Mouse (Mus musculus) CH12.LX (cell line): ENCODE data around the gene Clec4d. TPM values are rescaled to one million over a fixed set of nuclear protein-coding genes. Genes with fewer than 3 reads are reported as not detected.

Experiments used
- DNase-seq: peaks from one replicate; pipeline ENCODE4 v3.0.0-alpha.2; 2013; ENCODE audit errors: extremely low read depth
- H3K27ac ChIP-seq: 2 replicates; pipeline ENCODE4 v1.5.1; 2012; ENCODE audit warnings: low read depth, mild to moderate bottlenecking, control low read depth, moderate library complexity; ENCODE audit not compliant: insufficient read depth
- H3K27me3 ChIP-seq: replicated peaks from 2 replicates; pipeline ENCODE3; 2012; ENCODE audit warnings: inconsistent platforms
- H3K36me3 ChIP-seq, 2 experiments: replicated peaks in 1 of 2; 2 replicates each; pipeline versions ENCODE3 to v1.6.1; 2012; ENCODE audit warnings: inconsistent platforms in 1 of 2, low read length in 1 of 2, mild to moderate bottlenecking in 1 of 2, mixed read lengths in 1 of 2, moderate library complexity in 1 of 2; ENCODE audit not compliant: control insufficient read depth in 1 of 2, insufficient read depth in 1 of 2
- H3K4me1 ChIP-seq, 2 experiments: 2 replicates each; pipeline ENCODE4 v1.6.1; 2012; ENCODE audit warnings: inconsistent platforms in 1 of 2, moderate library complexity in 1 of 2; ENCODE audit not compliant: insufficient read depth in 2 of 2, control insufficient read depth in 1 of 2
- H3K4me2 ChIP-seq: 2 replicates; pipeline ENCODE4 v1.6.1; 2012; ENCODE audit warnings: low read depth, mild to moderate bottlenecking, control low read depth; ENCODE audit not compliant: poor library complexity, insufficient read depth, severe bottlenecking
- H3K4me3 ChIP-seq, 3 experiments: fragments of 150-350 bp in 1 of 3; sonication (generic) in 1 of 3; replicated peaks in 1 of 3; 2 replicates each; pipeline versions ENCODE3 to v1.5.1; 2011 to 2012; ENCODE audit warnings: low read depth in 2 of 3, low read length in 2 of 3, mild to moderate bottlenecking in 2 of 3, moderate library complexity in 2 of 3, control low read depth in 1 of 3, improper control_type of control experiment in 1 of 3, inconsistent platforms in 1 of 3, mixed read lengths in 1 of 3; ENCODE audit not compliant: poor library complexity in 1 of 3
- H3K79me2 ChIP-seq: replicated peaks from 2 replicates; pipeline ENCODE4 v1.6.1; 2012; ENCODE audit warnings: mild to moderate bottlenecking, moderate library complexity; ENCODE audit not compliant: control insufficient read depth, poor library complexity, insufficient read depth, severe bottlenecking; ENCODE audit errors: extremely low read depth
- H3K9ac ChIP-seq: 2 replicates; pipeline ENCODE4 v1.6.1; 2012; ENCODE audit warnings: low read depth, mild to moderate bottlenecking, control low read depth, moderate library complexity; ENCODE audit not compliant: insufficient read depth
- H3K9me3 ChIP-seq: replicated peaks from 2 replicates; pipeline ENCODE3; 2012; ENCODE audit warnings: low read length, inconsistent platforms, mixed read lengths
- CHD2 ChIP-seq: IDR thresholded peaks from 2 replicates; pipeline ENCODE4 v1.6.1; 2011; ENCODE audit warnings: low read length, improper control_type of control experiment
- ELF1 ChIP-seq: IDR thresholded peaks from 2 replicates; pipeline ENCODE4 v1.6.1; 2014; ENCODE audit warnings: low read depth, mild to moderate bottlenecking, inconsistent platforms, low read length, improper control_type of control experiment
- HCFC1 ChIP-seq: IDR thresholded peaks from 2 replicates; pipeline ENCODE4 v1.6.1; 2012; ENCODE audit warnings: low read depth, mild to moderate bottlenecking, inconsistent platforms, low read length, improper control_type of control experiment
- IRF4 ChIP-seq: IDR thresholded peaks from 2 replicates; pipeline ENCODE4 v1.6.1; 2014; ENCODE audit warnings: low read depth, mild to moderate bottlenecking, inconsistent platforms, low read length, improper control_type of control experiment
- JUN ChIP-seq: IDR thresholded peaks from 2 replicates; pipeline ENCODE4 v1.6.1; 2011; ENCODE audit warnings: low read depth, mild to moderate bottlenecking, low read length, improper control_type of control experiment, moderate library complexity; ENCODE audit not compliant: insufficient read depth
- JUND ChIP-seq: conservative IDR thresholded peaks from 2 replicates; pipeline ENCODE4 v1.6.1; 2011; ENCODE audit warnings: low read depth, low read length, improper control_type of control experiment
- KAT2A ChIP-seq: IDR thresholded peaks from 2 replicates; pipeline ENCODE4 v1.6.1; 2012; ENCODE audit warnings: low read length, improper control_type of control experiment, inconsistent platforms; ENCODE audit not compliant: insufficient replicate concordance
- MAX ChIP-seq: IDR thresholded peaks from 2 replicates; pipeline ENCODE4 v1.6.1; 2011; ENCODE audit warnings: low read length, improper control_type of control experiment
- MEF2A ChIP-seq: IDR thresholded peaks from 2 replicates; pipeline ENCODE4 v1.6.1; 2014; ENCODE audit warnings: low read depth, mild to moderate bottlenecking, inconsistent platforms, low read length, improper control_type of control experiment, borderline replicate concordance
- MXI1 ChIP-seq: IDR thresholded peaks from 2 replicates; pipeline ENCODE4 v1.6.1; 2011; ENCODE audit warnings: mild to moderate bottlenecking, low read depth, low read length, improper control_type of control experiment
- MYC ChIP-seq: IDR thresholded peaks from 2 replicates; pipeline ENCODE4 v1.6.1; 2011; ENCODE audit warnings: low read depth, mild to moderate bottlenecking, improper control_type of control experiment, low read length
- NELFE ChIP-seq: IDR thresholded peaks from 2 replicates; pipeline ENCODE4 v1.6.1; 2011; ENCODE audit warnings: low read depth, low read length, improper control_type of control experiment
- PAX5 ChIP-seq: IDR thresholded peaks from 2 replicates; pipeline ENCODE4 v1.6.1; 2012; ENCODE audit warnings: low read length, inconsistent platforms, mixed read lengths
- POLR2A ChIP-seq: IDR thresholded peaks from 2 replicates; pipeline ENCODE4 v1.6.1; 2011; ENCODE audit warnings: low read depth, mild to moderate bottlenecking, improper control_type of control experiment, low read length
- RAD21 ChIP-seq: IDR thresholded peaks from 2 replicates; pipeline ENCODE4 v1.6.1; 2011; ENCODE audit warnings: low read depth, mild to moderate bottlenecking, low read length, improper control_type of control experiment, moderate library complexity
- RCOR1 ChIP-seq: conservative IDR thresholded peaks from 2 replicates; pipeline ENCODE4 v1.6.1; 2012; ENCODE audit warnings: low read depth, mild to moderate bottlenecking, inconsistent platforms, low read length, improper control_type of control experiment
- SIN3A ChIP-seq: IDR thresholded peaks from 2 replicates; pipeline ENCODE4 v1.6.1; 2012; ENCODE audit warnings: low read length, improper control_type of control experiment, inconsistent platforms
- TBP ChIP-seq: conservative IDR thresholded peaks from 2 replicates; pipeline ENCODE4 v1.6.1; 2011; ENCODE audit warnings: low read depth, low read length, improper control_type of control experiment
- TCF12 ChIP-seq: IDR thresholded peaks from 2 replicates; pipeline ENCODE4 v1.6.1; 2014; ENCODE audit warnings: low read depth, mild to moderate bottlenecking, inconsistent platforms, low read length, improper control_type of control experiment
- UBTF ChIP-seq: IDR thresholded peaks from 2 replicates; pipeline ENCODE4 v1.6.1; 2012; ENCODE audit warnings: low read depth, mild to moderate bottlenecking, inconsistent platforms, low read length, improper control_type of control experiment, moderate library complexity
- USF1 ChIP-seq: IDR thresholded peaks from 2 replicates; pipeline ENCODE4 v1.6.1; 2014; ENCODE audit warnings: low read depth, mild to moderate bottlenecking, inconsistent platforms, low read length, improper control_type of control experiment
- USF2 ChIP-seq: conservative IDR thresholded peaks from 2 replicates; pipeline ENCODE4 v1.6.1; 2011; ENCODE audit warnings: low read depth, low read length, improper control_type of control experiment
- ZMIZ1 ChIP-seq: IDR thresholded peaks from 2 replicates; pipeline ENCODE4 v1.6.1; 2012; ENCODE audit warnings: low read depth, mild to moderate bottlenecking, inconsistent platforms, low read length, improper control_type of control experiment
- ZNF384 ChIP-seq: IDR thresholded peaks from 2 replicates; pipeline ENCODE4 v1.6.1; 2012; ENCODE audit warnings: low read depth, low read length, improper control_type of control experiment, inconsistent platforms
- dilution Hi-C: fragments of 300-500 bp; cut with MboI; formaldehyde crosslinking; loops from 2 replicates; pipeline ENCODE4 v1.14.3; 2020; ENCODE audit warnings: low sequenced_read_pairs; ENCODE audit not compliant: extremely low pct_unique_long_range_greater_than_20kb, extremely low pct_ligation_motif_present
- in situ Hi-C: fragments of 300-500 bp; cut with MboI; formaldehyde crosslinking; loops from 3 replicates; pipeline ENCODE4 v1.14.3; 2019; ENCODE audit warnings: low sequenced_read_pairs, low pct_ligation_motif_present, low pct_unique_long_range_greater_than_20kb, mixed read lengths
- polyA plus RNA-seq: library from polyadenylated mRNA; unstranded; fragments of >175 nt; gene quantifications from 2 replicates; pipeline ENCODE4 v1.2.1, GENCODE M21; 2012; ENCODE audit warnings: low read depth; ENCODE audit not compliant: insufficient read length
- total RNA-seq, 2 experiments: library from RNA; depleted of rRNA; stranded (reverse); fragments of 300-350 nt in 1 of 2; fragments of >200 nt in 1 of 2; gene quantifications; 2 replicates each; pipeline ENCODE4 v1.2.3; 2012 to 2014

Gene Clec4d
- total and polyA plus RNA-seq, 3 experiments = not detected

GRCm38 (mm10) chr6:123229644-123230043 is 32.3 kb upstream of the Clec4d start, which contains the start of gene Clec4n:
TSS of gene Clec4n (plus strand) at chr6:123229843.
- no peak for DNase-seq
- peaks cover 0 to 6% of the 10 kb centered on the region in 2 experiments; a peak in 2 of 4 replicates for H3K4me1 ChIP-seq
- H3K79me2 ChIP-seq = no peaks in the 10 kb centered on the region
- H3K27ac ChIP-seq = no peak within 1 kb of the TSS
- no peak within 1 kb of the TSS for H3K9ac ChIP-seq
- H3K4me3 ChIP-seq = no peak within 1 kb of the TSS
- no peaks in the 10 kb centered on the region for H3K9me3 ChIP-seq
- no peak within 1 kb of the TSS for H3K4me2 ChIP-seq
- H3K36me3 ChIP-seq = no peaks in the 10 kb centered on the region
- dilution Hi-C loops = no loop called here
- in situ Hi-C loops = no loop called here
- no peaks in the 10 kb centered on the region for H3K27me3 ChIP-seq
- no peak for TF ChIP-seq ZNF384
- no peak for TF ChIP-seq TBP
- TF ChIP-seq CHD2 = no peak
- no peak for TF ChIP-seq MXI1
- no peak for TF ChIP-seq USF2
- no peak for TF ChIP-seq TCF12
- TF ChIP-seq MAX = no peak
- TF ChIP-seq HCFC1 = no peak
- TF ChIP-seq SIN3A = no peak
- TF ChIP-seq IRF4 = no peak

- Histone ChIP-seq H3K4me1 (peaks cover 0 to 6% of the 10 kb centered on the region in 2 experiments; a peak in 2 of 4 replicates), H3K9ac (no peak overlapping the region)
- no peak for TF ChIP-seq USF1
- no peak for TF ChIP-seq TBP
- no peak for TF ChIP-seq MEF2A
- no peak for TF ChIP-seq TCF12
- TF ChIP-seq NELFE = no peak
- TF ChIP-seq CHD2 = no peak
- no peak for TF ChIP-seq ELF1
- TF ChIP-seq RCOR1 = no peak
- no peak for TF ChIP-seq PAX5
- TF ChIP-seq JUND = no peak
- TF ChIP-seq POLR2A = no peak
- no peak for TF ChIP-seq JUN
- TF ChIP-seq KAT2A = no peak
- TF ChIP-seq UBTF = no peak
- no peak for TF ChIP-seq HCFC1
- no peak for TF ChIP-seq RAD21
- no peak for TF ChIP-seq ZMIZ1
- no peak for TF ChIP-seq MYC
- TF ChIP-seq, all 38 proteins: peak for 0
- DNase-seq = no peak
- Histone ChIP-seq H3K79me2 (no peaks in the 10 kb centered on the region), H3K4me3 (no peak overlapping the region), H3K9me3 (no peaks in the 10 kb centered on the region), H3K27ac (no peak overlapping the region), H3K4me2 (no peak overlapping the region), H3K36me3 (no peaks in the 10 kb centered on the region), H3K27me3 (no peaks in the 10 kb centered on the region)
- dilution Hi-C loops = no loop called here
- in situ Hi-C loops = no loop called here
These were observed 30.8 kb upstream of the Clec4d start for GRCm38 (mm10) chr6:123231149-123231548.
